Mouse (Mus musculus): Measurements from ENCODE around the gene Cdkn1b. TPM values are rescaled to one million over a fixed set of nuclear protein-coding genes. Genes with fewer than 3 reads are reported as not detected.
A peak's percentile ranks its signal among the peaks of the same experiment; 100 is the strongest.

Gene Cdkn1b
- polyA plus RNA-seq, 1 experiment: 45.6 TPM

GRCm38 (mm10) chr6:134927595-134928095 lies 7.4 kb downstream of the Cdkn1b start:
- Histone ChIP-seq H3K27ac (ENCODE audit: insufficient read depth, low read length) (peak overlapping the region; percentile 58), H3K4me3 (replicated peaks; ENCODE audit: insufficient read depth, low read depth, low read length) (peak overlapping the region; percentile 64), H3K27me3 (ENCODE audit: control insufficient read depth, insufficient read depth, low read length) (no peaks in the 10 kb centered on the region), H3K4me1 (ENCODE audit: control insufficient read depth, insufficient read depth, low read length) (no peaks in the 10 kb centered on the region)
- no peak for DNase-seq
- TF ChIP-seq CTCF (IDR thresholded peaks at IDR 0.05; ENCODE audit: borderline replicate concordance, insufficient read depth, low read depth, low read length) (no peak), POLR2A (IDR thresholded peaks at IDR 0.05; ENCODE audit: borderline replicate concordance, insufficient read depth, low read length) (no peak)
- under 1% methylated on average over 13 of the region's 13 CpGs for WGBS

- no peak for TF ChIP-seq CTCF (IDR thresholded peaks at IDR 0.05; ENCODE audit: borderline replicate concordance, insufficient read depth, low read depth, low read length)
- peak; percentile 45; the same call in 1 of the 2 replicates for TF ChIP-seq POLR2A (IDR thresholded peaks at IDR 0.05; ENCODE audit: borderline replicate concordance, insufficient read depth, low read length)
- Histone ChIP-seq H3K27me3 (ENCODE audit: control insufficient read depth, insufficient read depth, low read length) (no peaks in the 10 kb centered on the region), H3K4me1 (ENCODE audit: control insufficient read depth, insufficient read depth, low read length) (no peaks in the 10 kb centered on the region), H3K27ac (ENCODE audit: insufficient read depth, low read length) (peak overlapping the region; percentile 19), H3K4me3 (replicated peaks; ENCODE audit: insufficient read depth, low read depth, low read length) (peak overlapping the region; percentile 64)
- peak; percentile 81 to 84 for DNase-seq
- WGBS: under 1% methylated on average over 63 of the region's 63 CpGs
Measured at GRCm38 (mm10) chr6:134928096-134928888, 8.1 kb downstream of the Cdkn1b start.

DNA sequence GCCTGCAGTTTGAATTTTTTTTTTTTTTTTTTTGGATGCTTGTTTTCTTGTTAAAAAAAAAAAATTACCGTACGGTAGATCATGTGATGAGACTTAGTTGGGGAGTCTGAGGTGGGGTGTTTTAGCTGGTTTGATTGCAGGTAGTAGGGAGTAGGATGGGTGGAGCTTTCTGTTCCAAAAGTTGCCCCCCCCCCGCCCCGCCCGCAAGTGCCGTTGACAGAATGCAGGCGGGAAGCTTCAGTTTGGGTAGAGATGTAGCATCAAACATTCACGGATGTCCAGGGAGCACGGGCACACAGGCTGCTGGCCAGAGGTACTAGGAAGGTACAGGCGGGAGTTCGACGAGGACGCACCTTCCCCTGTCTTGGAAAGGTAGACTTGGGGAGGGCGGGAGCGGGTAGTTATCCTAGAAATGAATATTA lies 8.7 kb downstream of the Cdkn1b start:
- under 1% methylated on average over 15 of the region's 15 CpGs for WGBS
- TF ChIP-seq POLR2A (IDR thresholded peaks at IDR 0.05; ENCODE audit: borderline replicate concordance, insufficient read depth, low read length) (no peak), CTCF (IDR thresholded peaks at IDR 0.05; ENCODE audit: borderline replicate concordance, insufficient read depth, low read depth, low read length) (no peak)
- peak; percentile 58 for DNase-seq
- Histone ChIP-seq H3K4me1 (ENCODE audit: control insufficient read depth, insufficient read depth, low read length) (no peaks in the 10 kb centered on the region), H3K27me3 (ENCODE audit: control insufficient read depth, insufficient read depth, low read length) (no peaks in the 10 kb centered on the region), H3K27ac (ENCODE audit: insufficient read depth, low read length) (no peak overlapping the region), H3K4me3 (replicated peaks; ENCODE audit: insufficient read depth, low read depth, low read length) (peak overlapping the region; percentile 81)

GRCm38 (mm10) chr6:134929926-134930325 lies 9.7 kb downstream of the Cdkn1b start:
- H3K4me1 ChIP-seq (ENCODE audit: control insufficient read depth, insufficient read depth, low read length): no peaks in the 10 kb centered on the region
- DNase-seq: no peak
- no peak overlapping the region for H3K27ac ChIP-seq (ENCODE audit: insufficient read depth, low read length)
- H3K4me3 ChIP-seq (replicated peaks; ENCODE audit: insufficient read depth, low read depth, low read length): no peak overlapping the region
- 30% methylated on average over 4 of the region's 4 CpGs for WGBS
- no peak for TF ChIP-seq POLR2A (IDR thresholded peaks at IDR 0.05; ENCODE audit: borderline replicate concordance, insufficient read depth, low read length)
- no peaks in the 10 kb centered on the region for H3K27me3 ChIP-seq (ENCODE audit: control insufficient read depth, insufficient read depth, low read length)

GRCm38 (mm10) chr6:134930383-134930782 lies 10.2 kb downstream of the Cdkn1b start:
- no peak for DNase-seq
- H3K4me3 ChIP-seq (replicated peaks; ENCODE audit: insufficient read depth, low read depth, low read length): no peak overlapping the region
- no peak for TF ChIP-seq CTCF (IDR thresholded peaks at IDR 0.05; ENCODE audit: borderline replicate concordance, insufficient read depth, low read depth, low read length)
- TF ChIP-seq POLR2A (IDR thresholded peaks at IDR 0.05; ENCODE audit: borderline replicate concordance, insufficient read depth, low read length): no peak
- WGBS: 62% methylated on average over 7 of the region's 7 CpGs
- H3K4me1 ChIP-seq (ENCODE audit: control insufficient read depth, insufficient read depth, low read length): no peaks in the 10 kb centered on the region
- H3K27ac ChIP-seq (ENCODE audit: insufficient read depth, low read length): no peak overlapping the region
- H3K27me3 ChIP-seq (ENCODE audit: control insufficient read depth, insufficient read depth, low read length): no peaks in the 10 kb centered on the region

DNA sequence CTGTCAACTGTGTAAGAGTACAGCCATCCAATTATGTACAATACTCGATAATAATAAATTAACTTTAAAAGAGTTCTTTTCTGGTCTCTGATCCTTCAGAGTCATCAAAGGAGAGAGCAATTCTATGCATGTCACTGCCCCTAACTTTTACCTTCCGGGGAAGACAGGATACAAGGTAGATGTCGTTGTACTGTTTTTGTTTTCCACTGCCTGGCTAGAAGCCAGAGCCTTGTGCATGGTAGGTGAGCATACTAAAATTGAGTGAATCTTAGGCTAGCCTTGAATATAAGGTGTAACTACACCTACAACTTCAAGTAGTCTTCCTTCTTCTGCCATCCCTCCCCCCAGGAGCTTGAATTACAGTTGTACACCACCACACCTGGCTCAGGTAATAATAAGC lies 10.9 kb downstream of the Cdkn1b start:
- H3K27ac ChIP-seq (ENCODE audit: insufficient read depth, low read length): no peak overlapping the region
- no peak for DNase-seq
- TF ChIP-seq CTCF (IDR thresholded peaks at IDR 0.05; ENCODE audit: borderline replicate concordance, insufficient read depth, low read depth, low read length) (no peak), POLR2A (IDR thresholded peaks at IDR 0.05; ENCODE audit: borderline replicate concordance, insufficient read depth, low read length) (no peak)
- no peaks in the 10 kb centered on the region for H3K27me3 ChIP-seq (ENCODE audit: control insufficient read depth, insufficient read depth, low read length)
- WGBS: 53% methylated on average over 3 of the region's 3 CpGs
- no peaks in the 10 kb centered on the region for H3K4me1 ChIP-seq (ENCODE audit: control insufficient read depth, insufficient read depth, low read length)
- H3K4me3 ChIP-seq (replicated peaks; ENCODE audit: insufficient read depth, low read depth, low read length): no peak overlapping the region

GRCm38 (mm10) chr6:134932486-134933206 lies 12.4 kb downstream of the Cdkn1b start:
- Histone ChIP-seq H3K4me3 (replicated peaks; ENCODE audit: insufficient read depth, low read depth, low read length) (no peak overlapping the region), H3K27me3 (ENCODE audit: control insufficient read depth, insufficient read depth, low read length) (no peaks in the 10 kb centered on the region), H3K27ac (ENCODE audit: insufficient read depth, low read length) (no peak overlapping the region), H3K4me1 (ENCODE audit: control insufficient read depth, insufficient read depth, low read length) (no peaks in the 10 kb centered on the region)
- TF ChIP-seq CTCF (IDR thresholded peaks at IDR 0.05; ENCODE audit: borderline replicate concordance, insufficient read depth, low read depth, low read length): no peak
- no peak for TF ChIP-seq POLR2A (IDR thresholded peaks at IDR 0.05; ENCODE audit: borderline replicate concordance, insufficient read depth, low read length)
- 53% methylated on average over 12 of the region's 12 CpGs for WGBS
- DNase-seq: no peak
